In genomic region chr9:108827454-108827853, GRCm38 (mm10) we compare ENCODE assay signal across 8 mouse cellular contexts. TPM values are rescaled to one million over a fixed set of nuclear protein-coding genes. Genes with fewer than 3 reads are reported as not detected.
DNase-seq lines count a peak whose midpoint lies in the region; ATAC-seq and TF ChIP-seq lines count a peak whose summit lies in the region.

No protein-coding gene starts in this region.

- intact Hi-C loops in left cerebral cortex, postnatal 36 days (cut with DNase I) = no loop called here

- H3K4me1 ChIP-seq in heart, embryonic 12.5 days (replicated peaks) = peaks cover 23% of the 10 kb centered on the region
- peaks cover 6% of the 10 kb centered on the region; the same call in 1 of the 2 replicates for H3K4me1 ChIP-seq in bone marrow, adult 2 months (ENCODE audit: control insufficient read depth, insufficient read depth, low read length)
- H3K4me1 ChIP-seq in hindbrain, embryonic 15.5 days (replicated peaks) = peaks cover 66% of the 10 kb centered on the region
- H3K4me1 ChIP-seq in midbrain, embryonic 12.5 days = peaks cover 64% of the 10 kb centered on the region

- H3K9ac ChIP-seq in heart, embryonic 12.5 days = no peak overlapping the region
- peak overlapping the region; percentile 69 for H3K9ac ChIP-seq in hindbrain, embryonic 15.5 days
- peak overlapping the region; percentile 78; the same call in 1 of the 2 replicates for H3K9ac ChIP-seq in midbrain, embryonic 12.5 days (replicated peaks)

- H3K36me3 ChIP-seq in heart, embryonic 12.5 days = no peaks in the 10 kb centered on the region
- peaks cover 34% of the 10 kb centered on the region for H3K36me3 ChIP-seq in hindbrain, embryonic 15.5 days
- peaks cover 30% of the 10 kb centered on the region for H3K36me3 ChIP-seq in midbrain, embryonic 12.5 days

- WGBS in heart, embryonic 12.5 days = 6% methylated on average over 34 of the region's 34 CpGs
- WGBS in bone marrow, adult 2 months = 10% methylated on average over 34 of the region's 34 CpGs
- WGBS in hindbrain, embryonic 15.5 days = 8% methylated on average over 34 of the region's 34 CpGs
- WGBS in midbrain, embryonic 12.5 days = 15% methylated on average over 34 of the region's 34 CpGs

- no peaks in the 10 kb centered on the region for H3K9me3 ChIP-seq in heart, embryonic 12.5 days (replicated peaks)
- no peaks in the 10 kb centered on the region for H3K9me3 ChIP-seq in hindbrain, embryonic 15.5 days
- no peaks in the 10 kb centered on the region for H3K9me3 ChIP-seq in midbrain, embryonic 12.5 days

- TF ChIP-seq POLR2A in bone marrow, adult 2 months (IDR thresholded peaks at IDR 0.05; ENCODE audit: borderline replicate concordance, control insufficient read depth, low read depth, low read length) = 0 out of 2 replicates have a peak, but pooled peaks have one; percentile 37

- peak overlapping the region; percentile 83 for H3K4me2 ChIP-seq in heart, embryonic 12.5 days
- peak overlapping the region; percentile 92 for H3K4me2 ChIP-seq in hindbrain, embryonic 15.5 days
- peak overlapping the region; percentile 76 for H3K4me2 ChIP-seq in midbrain, embryonic 12.5 days (replicated peaks)

- TF ChIP-seq CTCF in bone marrow, adult 2 months (IDR thresholded peaks at IDR 0.05; ENCODE audit: control insufficient read depth, insufficient read depth, low read length) = no peak

- DNase-seq in heart, adult 18-20 months = no peak
- DNase-seq in left cerebral cortex, postnatal 36 days (ENCODE audit: low spot score in 2 of 2) = no peak
- no peak for DNase-seq in layer of hippocampus, adult 9-10 months (ENCODE audit: low spot score)
- DNase-seq in cerebellum, adult 11-12 months = no peak

- no peak overlapping the region for H3K27ac ChIP-seq in heart, embryonic 12.5 days (ENCODE audit: poor library complexity, severe bottlenecking)
- H3K27ac ChIP-seq in bone marrow, adult 2 months (ENCODE audit: control insufficient read depth, insufficient read depth, low read depth, low read length, poor library complexity) = peak overlapping the region; percentile 34
- 0 out of 2 replicates have a peak overlapping the region, but pooled peaks have one; percentile 92 for H3K27ac ChIP-seq in hindbrain, embryonic 15.5 days (replicated peaks)
- no peak overlapping the region for H3K27ac ChIP-seq in midbrain, embryonic 12.5 days (replicated peaks)

- peak overlapping the region; percentile 40 for H3K4me3 ChIP-seq in heart, embryonic 12.5 days
- peak overlapping the region; percentile 29 for H3K4me3 ChIP-seq in bone marrow, adult 2 months (replicated peaks; ENCODE audit: control insufficient read depth, low read depth, low read length)
- H3K4me3 ChIP-seq in hindbrain, embryonic 15.5 days = peak overlapping the region; percentile 61
- peak overlapping the region; percentile 77 for H3K4me3 ChIP-seq in midbrain, embryonic 12.5 days

- ATAC-seq in heart, embryonic 12.5 days (ENCODE audit: insufficient number of reproducible peaks, low FRiP score) = no peak
- ATAC-seq in hindbrain, embryonic 15.5 days (ENCODE audit: low FRiP score, low read depth) = no peak
- no peak for ATAC-seq in midbrain, embryonic 12.5 days (ENCODE audit: low FRiP score, low read depth)

- peaks cover 92% of the 10 kb centered on the region for H3K27me3 ChIP-seq in heart, embryonic 12.5 days (replicated peaks)
- H3K27me3 ChIP-seq in hindbrain, embryonic 15.5 days = 0 out of 2 replicates have a peak, but pooled peaks cover 9% of the 10 kb centered on the region
- peaks cover 88% of the 10 kb centered on the region for H3K27me3 ChIP-seq in midbrain, embryonic 12.5 days

RNA-seq across cellular contexts. Expression of gene Celsr3, which starts 1.3 kb away (rescaled TPM):
- 0.08 and 0.09 TPM in 2 replicates for polyA plus RNA-seq in heart, embryonic 12.5 days (2016; fragmentation: Nextera tagmentation; extraction: Ambion mirVana)
- under 1 TPM in 1 of 2 experiments, not detected in 1; 0.03 TPM for total RNA-seq in heart, adult 18-20 months (2021)
- 5.3 and 14.9 TPM in 2 replicates for polyA plus RNA-seq in bone marrow, adult 2 months (2011; ENCODE audit: insufficient read depth, insufficient read length, low replicate concordance, missing spikeins)
- 12.7 and 14.6 TPM in 2 replicates for polyA plus RNA-seq in hindbrain, embryonic 15.5 days (2015; fragmentation: Nextera tagmentation; extraction: Ambion mirVana)
- polyA plus RNA-seq in midbrain, embryonic 12.5 days (2016; fragmentation: Nextera tagmentation; extraction: Ambion mirVana) = 13.8 and 14.4 TPM in 2 replicates
- 10 to 100 TPM; 43.4 to 74.0 TPM for total RNA-seq in left cerebral cortex, postnatal 36 days (2021)

RNA-seq across cellular contexts. Expression of gene Nckipsd, which starts 19.3 kb away (rescaled TPM):
- polyA plus RNA-seq in heart, embryonic 12.5 days (2016; fragmentation: Nextera tagmentation; extraction: Ambion mirVana) = 8.9 and 9.2 TPM in 2 replicates
- total RNA-seq in heart, adult 18-20 months (2021) = 1 to 10 TPM; 8.6 to 9.6 TPM
- polyA plus RNA-seq in bone marrow, adult 2 months (2011; ENCODE audit: insufficient read depth, insufficient read length, low replicate concordance, missing spikeins) = 10.0 and 13.4 TPM in 2 replicates
- polyA plus RNA-seq in hindbrain, embryonic 15.5 days (2015; fragmentation: Nextera tagmentation; extraction: Ambion mirVana) = 30.3 and 30.7 TPM in 2 replicates
- 17.0 and 20.1 TPM in 2 replicates for polyA plus RNA-seq in midbrain, embryonic 12.5 days (2016; fragmentation: Nextera tagmentation; extraction: Ambion mirVana)
- total RNA-seq in left cerebral cortex, postnatal 36 days (2021) = 10 to 100 TPM; 56.0 to 60.6 TPM

RNA-seq across cellular contexts. Expression of gene Slc26a6, which starts 25.6 kb away (rescaled TPM):
- polyA plus RNA-seq in heart, embryonic 12.5 days (2016; fragmentation: Nextera tagmentation; extraction: Ambion mirVana) = 6.0 and 8.0 TPM in 2 replicates
- total RNA-seq in heart, adult 18-20 months (2021) = 10 to 100 TPM; 19.6 to 19.8 TPM
- 11.0 and 13.3 TPM in 2 replicates for polyA plus RNA-seq in bone marrow, adult 2 months (2011; ENCODE audit: insufficient read depth, insufficient read length, low replicate concordance, missing spikeins)
- polyA plus RNA-seq in hindbrain, embryonic 15.5 days (2015; fragmentation: Nextera tagmentation; extraction: Ambion mirVana) = 19.5 and 22.1 TPM in 2 replicates
- 10.2 and 10.5 TPM in 2 replicates for polyA plus RNA-seq in midbrain, embryonic 12.5 days (2016; fragmentation: Nextera tagmentation; extraction: Ambion mirVana)
- 10 to 100 TPM; 18.1 to 24.3 TPM for total RNA-seq in left cerebral cortex, postnatal 36 days (2021)

RNA-seq across cellular contexts. Expression of gene Ip6k2, which starts 43.9 kb away (rescaled TPM):
- polyA plus RNA-seq in heart, embryonic 12.5 days (2016; fragmentation: Nextera tagmentation; extraction: Ambion mirVana) = 45.1 and 47.7 TPM in 2 replicates
- total RNA-seq in heart, adult 18-20 months (2021) = 10 to 100 TPM; 16.7 to 24.8 TPM
- polyA plus RNA-seq in bone marrow, adult 2 months (2011; ENCODE audit: insufficient read depth, insufficient read length, low replicate concordance, missing spikeins) = 28.0 and 37.3 TPM in 2 replicates
- polyA plus RNA-seq in hindbrain, embryonic 15.5 days (2015; fragmentation: Nextera tagmentation; extraction: Ambion mirVana) = 180 and 206 TPM in 2 replicates
- 137 and 141 TPM in 2 replicates for polyA plus RNA-seq in midbrain, embryonic 12.5 days (2016; fragmentation: Nextera tagmentation; extraction: Ambion mirVana)
- 100 to 1,000 TPM; 155 to 158 TPM for total RNA-seq in left cerebral cortex, postnatal 36 days (2021)

Comparison
In these comparisons a context has a peak if more than half of its experiments do, and no peak if none do; other contexts are left out.
1. H3K27ac ChIP-seq: peak in bone marrow, adult 2 months (single experiment) and hindbrain, embryonic 15.5 days (single experiment); none in heart, embryonic 12.5 days (single experiment) and midbrain, embryonic 12.5 days (single experiment).
2. Peak in every context shown above with its lines, with median percentiles within 50 percentile points of each other: H3K4me2 ChIP-seq and H3K4me3 ChIP-seq.